Mouse (Mus musculus) spleen, adult 2 months (tissue): ENCODE data around the gene 1700011L22Rik.

Experiments used
- CTCF ChIP-seq: fragments of 200-500 bp; IDR thresholded peaks from 2 replicates; pipeline ENCODE4 v1.5.1; 2011; ENCODE audit warnings: mild to moderate bottlenecking, inconsistent platforms; ENCODE audit not compliant: insufficient read depth, insufficient read length, insufficient replicate concordance; ENCODE audit errors: extremely low read depth
- POLR2A ChIP-seq: fragments of 200-500 bp; IDR thresholded peaks from 2 replicates; pipeline ENCODE4 v1.6.1; 2011; ENCODE audit warnings: low read depth, low read length, inconsistent platforms

DNA sequence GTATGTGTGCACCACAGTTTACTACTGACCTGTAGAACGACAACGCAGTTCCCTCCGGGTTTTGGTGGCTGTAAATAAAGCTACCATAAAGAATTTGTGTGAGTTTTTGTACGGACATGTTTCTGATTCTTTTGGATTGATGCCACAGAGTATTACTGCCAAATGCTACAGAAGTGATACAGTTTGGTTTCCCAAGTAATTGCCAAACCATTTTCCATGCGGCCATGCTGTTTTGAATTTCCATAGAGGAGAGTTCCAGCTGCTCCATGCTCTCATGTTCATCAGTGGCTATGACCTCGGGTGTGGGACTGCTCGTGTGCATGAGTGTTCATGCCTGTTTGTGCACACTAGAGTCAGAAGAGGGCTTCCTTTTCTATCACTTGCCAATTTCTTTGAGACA lies 8.4 kb downstream of the 1700011L22Rik start:
- no peak for TF ChIP-seq CTCF
- TF ChIP-seq POLR2A, result no peak
